Mouse (Mus musculus) layer of hippocampus, postnatal 14 days (tissue): ENCODE data around the gene 5730596B20Rik. TPM values are rescaled to one million over a fixed set of nuclear protein-coding genes. Genes with fewer than 3 reads are reported as not detected.

Experiments used
- DNase-seq, 2 experiments: peaks; one replicate each; pipeline ENCODE4 v3.0.0; 2021 to 2022; ENCODE audit warnings: low spot score in 2 of 2, mixed read lengths in 1 of 2
- total RNA-seq, 2 experiments: library from RNA; stranded (reverse); gene quantifications; 2 replicates each; pipeline ENCODE4 v1.2.3; 2021

Gene 5730596B20Rik
- total RNA-seq, 2 experiments from 2014 or later: not detected

- no peak for DNase-seq
These were observed 15.3 kb upstream of the 5730596B20Rik start for GRCm38 (mm10) chr6:52162093-52162380.

GRCm38 (mm10) chr6:52162611-52163365, 14.5 kb upstream of the 5730596B20Rik start:
- DNase-seq: no peak

DNA sequence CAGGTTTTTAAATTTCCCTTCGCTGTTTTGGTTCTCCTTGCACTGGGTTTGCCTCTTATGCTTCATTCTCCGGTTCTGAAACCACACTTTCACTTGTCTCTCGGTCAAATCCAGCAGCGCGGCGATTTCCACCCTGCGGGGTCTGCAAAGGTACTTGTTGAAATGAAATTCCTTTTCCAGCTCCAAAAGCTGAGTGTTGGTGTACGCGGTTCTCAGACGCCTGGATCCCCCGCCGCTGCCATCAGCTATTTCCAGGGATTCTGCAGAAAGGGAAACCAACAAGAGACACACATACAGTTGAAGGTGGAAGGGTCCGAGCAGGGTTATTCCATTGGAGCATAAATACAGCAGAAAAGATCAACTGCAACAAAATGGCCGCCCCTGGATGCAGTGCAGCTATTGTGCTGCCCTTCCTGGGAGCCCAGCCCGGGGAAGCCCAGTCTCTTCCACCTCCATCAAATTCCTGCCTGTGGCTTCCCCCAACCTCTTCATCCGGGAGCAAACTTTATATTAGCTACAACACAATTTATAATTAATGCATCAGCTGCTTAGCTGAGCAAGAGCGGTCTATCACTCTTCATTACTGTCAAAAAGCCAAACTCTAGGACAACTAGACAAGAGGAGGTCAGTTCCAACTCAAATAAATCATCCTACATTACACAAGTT, 13.8 kb upstream of the 5730596B20Rik start:
- DNase-seq: no peak

DNA sequence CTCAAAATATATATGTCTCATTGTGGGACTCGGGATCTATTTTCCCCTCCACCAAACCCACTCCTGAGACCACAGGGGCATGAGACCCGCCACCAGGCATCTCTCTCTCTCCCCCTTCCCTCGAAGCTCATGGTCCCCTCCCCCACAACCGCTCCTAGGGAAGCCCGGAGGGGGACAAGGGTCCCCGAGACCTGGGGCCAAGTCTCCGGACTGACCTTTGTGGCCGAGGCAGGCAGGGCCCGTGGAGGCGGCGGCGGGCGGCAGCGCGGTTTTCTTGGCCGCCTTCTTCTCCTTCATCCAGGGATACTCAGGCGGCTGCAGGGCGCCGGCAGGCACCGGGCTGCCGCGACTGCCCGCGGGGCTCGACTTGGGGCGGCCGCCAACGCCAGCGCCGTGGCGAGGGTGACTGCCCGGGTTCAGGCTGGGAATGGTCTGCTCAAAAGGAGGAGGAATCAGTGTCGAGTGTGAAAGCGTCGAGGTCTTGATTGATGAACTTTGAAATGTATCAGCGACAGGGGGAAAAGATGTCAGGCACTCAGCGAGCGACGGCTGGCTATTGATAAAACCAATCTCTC, 13.2 kb upstream of the 5730596B20Rik start:
- no peak for DNase-seq

- DNase-seq: no peak
These were observed 12.5 kb upstream of the 5730596B20Rik start, which contains the start of gene Hoxa2 for GRCm38 (mm10) chr6:52164626-52165440. Gene Hoxa2, minus strand, starts transcription at chr6:52164831.

- DNase-seq: no peak
These were observed 11.6 kb upstream of the 5730596B20Rik start for GRCm38 (mm10) chr6:52165441-52166370.

DNA sequence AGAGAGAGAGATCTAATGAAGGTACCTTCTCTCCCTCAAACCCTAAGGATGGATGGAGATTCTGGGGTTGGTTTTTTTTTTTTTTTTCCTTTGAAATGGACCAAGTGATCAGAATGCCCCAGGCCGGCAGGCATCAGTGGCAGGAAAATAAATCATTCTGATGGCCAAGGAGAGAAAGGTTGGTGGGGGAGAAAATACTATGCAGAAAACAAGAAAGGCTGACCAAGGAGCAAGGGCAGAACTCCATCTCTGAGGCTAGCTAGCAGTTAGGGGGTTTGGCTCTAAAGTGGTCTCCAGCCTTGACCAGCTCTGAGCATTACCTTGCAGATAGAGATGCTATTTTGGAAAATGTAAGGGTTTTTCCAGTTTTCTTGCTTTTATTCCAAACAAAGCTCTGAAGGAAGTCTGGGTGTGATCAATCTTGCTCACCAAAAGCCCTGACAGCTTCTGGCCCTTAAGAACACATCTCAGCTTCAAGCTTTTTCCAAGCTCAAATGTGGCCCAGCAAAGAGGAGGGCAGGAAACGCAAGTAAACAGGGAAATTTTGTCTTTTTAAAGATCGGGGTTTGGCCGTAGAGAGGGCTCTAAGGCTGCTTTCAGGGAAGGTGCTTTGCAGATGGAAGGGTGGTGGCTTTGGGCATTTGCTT, 10.7 kb upstream of the 5730596B20Rik start:
- DNase-seq: no peak

DNA sequence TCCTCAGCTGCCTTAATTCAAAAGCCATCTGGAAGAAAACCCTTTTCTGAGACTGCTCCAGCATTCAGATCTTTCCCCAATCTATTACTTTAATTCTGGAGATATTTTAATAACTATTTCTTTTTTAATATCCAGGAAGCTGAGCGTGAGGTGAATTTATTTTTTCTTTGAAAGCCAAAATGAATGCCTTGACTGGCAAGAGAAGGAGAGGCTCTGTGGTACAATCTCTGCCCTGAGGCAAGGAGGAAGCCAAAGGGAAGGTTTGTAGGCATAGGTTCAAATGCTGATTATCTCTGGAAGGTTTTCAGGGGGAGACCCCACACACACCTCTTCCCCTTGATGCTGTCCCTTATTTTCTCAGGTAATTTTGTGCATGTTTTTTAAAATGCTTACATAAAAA, 10.1 kb upstream of the 5730596B20Rik start:
- no peak for DNase-seq

- no peak for DNase-seq
These were observed 9.5 kb upstream of the 5730596B20Rik start for GRCm38 (mm10) chr6:52167736-52168161.

DNA sequence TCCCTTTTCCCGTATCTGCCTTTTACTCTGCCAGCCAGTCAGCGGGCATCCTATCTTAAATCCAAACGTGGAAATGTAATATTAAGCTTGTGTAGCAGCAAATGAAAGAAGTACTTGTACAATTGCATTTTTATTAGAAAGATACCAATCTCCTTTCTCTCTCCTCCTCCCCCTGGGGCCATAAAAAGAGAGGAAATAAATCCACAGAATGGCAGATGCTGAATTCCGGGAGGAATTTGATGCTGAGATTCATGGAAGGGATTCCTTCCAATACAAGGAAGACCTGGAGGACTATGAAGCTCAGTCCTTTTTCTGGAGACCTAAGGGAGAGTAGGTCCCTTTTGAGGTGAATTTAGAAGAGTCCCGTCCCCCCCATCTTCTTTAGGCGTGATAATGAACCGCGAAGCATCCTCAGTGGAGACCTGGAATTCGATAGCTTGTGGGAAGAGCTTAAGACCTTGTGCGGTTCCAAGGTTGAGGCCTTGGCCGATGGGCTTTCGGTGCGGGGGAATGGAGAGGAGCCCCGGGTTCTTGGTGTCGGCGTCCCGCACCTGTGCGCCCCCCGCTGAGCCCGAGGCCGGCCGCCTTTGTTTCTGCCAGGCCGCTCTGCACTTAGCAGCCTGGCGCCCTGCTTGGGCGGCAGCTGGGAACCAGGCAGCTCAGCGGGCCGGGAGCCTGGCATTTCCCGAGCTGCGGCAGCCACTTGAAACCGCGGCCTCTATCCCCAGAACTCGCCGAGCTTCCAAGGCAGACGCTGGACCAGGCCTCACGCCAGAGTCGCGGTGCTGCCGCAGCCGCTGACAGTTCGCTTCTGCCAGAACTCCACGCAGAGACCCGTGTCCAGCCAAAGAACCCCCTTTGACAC, 8.9 kb upstream of the 5730596B20Rik start:
- no peak for DNase-seq

DNA sequence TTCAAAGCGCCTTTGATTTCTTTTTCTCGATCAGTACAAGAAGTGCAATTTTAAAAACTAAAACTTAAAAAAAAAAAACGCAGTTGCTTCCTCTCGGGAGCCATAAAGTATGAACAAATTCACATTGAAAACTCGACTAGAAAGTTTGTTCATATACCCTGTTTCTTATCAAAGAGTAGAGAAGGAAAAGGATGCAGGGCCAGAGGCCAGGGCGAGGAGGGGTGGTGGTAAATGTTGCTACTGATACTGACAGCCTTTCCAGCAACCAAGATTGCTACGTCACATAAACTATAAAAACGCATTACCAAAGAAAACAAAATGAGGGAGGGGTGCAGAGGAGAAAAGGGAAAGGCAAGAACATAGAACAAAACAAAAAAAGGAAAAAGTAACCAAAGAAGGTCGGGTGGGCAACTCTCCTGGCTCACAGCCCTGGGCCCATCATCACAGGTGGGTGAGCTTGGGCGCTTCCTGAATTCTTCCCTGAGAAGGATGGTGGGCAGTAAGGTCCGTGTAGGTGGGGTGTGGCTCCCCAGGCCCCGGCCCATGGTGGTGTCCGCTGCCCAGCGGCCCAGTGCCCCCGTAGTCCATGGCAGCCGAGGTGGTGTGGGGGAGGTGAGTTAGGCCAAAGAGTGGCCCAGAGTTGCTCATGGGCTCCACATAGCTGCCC, 7.7 kb upstream of the 5730596B20Rik start:
- no peak for DNase-seq

DNA sequence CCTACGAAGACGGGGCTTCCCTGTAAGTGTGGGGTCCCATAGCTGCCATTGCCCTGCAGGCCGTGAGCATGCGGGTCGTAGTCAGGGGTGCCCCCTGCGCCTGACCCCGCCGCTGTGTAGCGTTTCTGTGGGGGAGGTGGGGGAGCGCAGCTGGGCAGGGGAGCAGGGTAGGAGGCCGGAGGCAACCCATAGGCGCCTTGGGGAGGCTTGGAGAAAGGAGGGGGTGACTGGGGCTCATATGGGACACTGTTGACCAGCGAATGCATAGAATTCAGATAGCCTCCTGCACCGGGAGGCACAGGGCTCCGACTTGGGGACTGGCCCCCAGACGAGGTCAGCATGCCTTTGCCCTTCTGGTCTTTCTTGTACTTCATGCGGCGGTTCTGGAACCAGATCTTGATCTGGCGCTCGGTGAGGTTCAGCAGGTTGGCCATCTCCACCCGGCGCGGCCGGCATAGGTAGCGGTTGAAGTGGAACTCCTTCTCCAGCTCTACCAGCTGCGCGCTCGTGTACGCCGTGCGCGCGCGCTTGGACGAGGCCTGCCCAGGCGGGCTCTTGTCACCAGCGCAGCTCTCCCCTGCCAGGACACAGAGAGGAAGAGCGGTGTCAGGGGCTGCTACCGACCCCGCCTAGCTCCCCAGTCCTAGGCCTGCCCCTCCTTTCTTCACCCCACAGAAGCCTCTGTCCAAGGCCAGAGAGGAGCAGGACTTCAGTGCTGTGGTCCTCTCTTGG, 7.0 kb upstream of the 5730596B20Rik start:
- DNase-seq: no peak

DNA sequence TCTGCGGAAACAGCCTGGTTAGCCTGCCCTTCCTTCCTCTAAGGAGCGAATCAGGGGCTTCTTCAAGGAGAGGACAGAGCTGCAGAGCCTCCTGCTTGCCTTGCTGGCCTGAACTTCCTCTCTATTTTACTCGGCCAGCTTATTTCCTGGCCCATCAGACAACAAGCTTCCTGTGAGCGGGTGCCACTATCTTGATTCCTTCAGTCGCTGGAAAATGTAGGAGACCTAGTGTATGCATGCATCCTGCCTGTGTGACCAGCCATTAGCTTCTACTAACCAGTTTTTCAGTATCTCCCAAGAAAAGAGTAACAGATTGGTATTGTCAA, 6.4 kb upstream of the 5730596B20Rik start:
- no peak for DNase-seq

- DNase-seq: no peak
These were observed 6.0 kb upstream of the 5730596B20Rik start for GRCm38 (mm10) chr6:52171331-52171730.

GRCm38 (mm10) chr6:52171938-52172337, 5.4 kb upstream of the 5730596B20Rik start:
- DNase-seq: no peak

DNA sequence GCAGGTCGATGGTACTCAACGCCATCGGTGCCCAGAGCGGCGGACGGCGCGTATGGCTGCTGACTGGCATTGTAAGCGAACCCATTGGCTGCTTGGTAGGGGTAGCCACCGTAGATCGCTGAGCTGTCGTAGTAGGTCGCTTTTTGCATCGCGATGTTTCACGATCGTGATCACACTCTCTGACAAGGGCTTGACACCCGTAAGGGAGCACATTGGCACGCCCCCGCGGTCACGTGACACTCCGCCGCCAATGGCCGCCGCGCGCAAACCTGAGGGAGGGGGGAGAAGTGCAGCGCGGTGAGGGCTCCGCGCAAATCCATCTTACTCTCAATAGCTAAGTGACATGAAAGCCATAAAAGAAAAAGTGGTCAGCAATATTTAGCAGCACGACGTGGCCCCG, 4.8 kb upstream of the 5730596B20Rik start:
- DNase-seq: no peak

- no peak for DNase-seq
These were observed 3.6 kb upstream of the 5730596B20Rik start for GRCm38 (mm10) chr6:52173648-52174047.
